Mouse (Mus musculus) lung, postnatal 4 days (tissue): ENCODE data around the gene 4921511M17Rik.
"Not testable (repeated sequence)": the region's sequence is repeated elsewhere in the genome, so short reads cannot be mapped to it uniquely, and the experiment has no call there.

Experiments used
- DNase-seq, 2 experiments: peaks; one replicate each; pipeline ENCODE4 v3.0.0; 2021

Gene 4921511M17Rik

DNA sequence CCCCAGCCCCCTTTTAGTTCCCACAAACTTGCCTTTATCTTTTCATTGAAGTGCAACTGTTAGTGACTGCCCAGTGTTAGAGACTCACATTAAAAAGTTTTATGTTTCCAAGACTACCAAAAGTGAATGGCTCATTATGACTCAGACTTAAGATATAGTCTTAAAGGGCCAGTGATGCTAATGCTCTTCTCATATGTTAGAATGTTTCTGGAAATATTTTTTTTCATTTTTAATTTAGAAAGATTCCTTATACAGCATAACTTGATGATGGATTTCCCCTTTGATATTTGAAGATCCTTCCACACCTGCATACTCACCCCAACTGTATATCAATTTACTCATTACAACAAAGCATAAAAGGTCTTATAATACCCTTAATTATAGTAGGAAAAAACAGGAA, at the start of gene 4921511M17Rik:
Gene 4921511M17Rik (minus strand): TSS at position 101 of the 400 bp plus-strand sequence.
- not testable (repeated sequence) for DNase-seq

DNA sequence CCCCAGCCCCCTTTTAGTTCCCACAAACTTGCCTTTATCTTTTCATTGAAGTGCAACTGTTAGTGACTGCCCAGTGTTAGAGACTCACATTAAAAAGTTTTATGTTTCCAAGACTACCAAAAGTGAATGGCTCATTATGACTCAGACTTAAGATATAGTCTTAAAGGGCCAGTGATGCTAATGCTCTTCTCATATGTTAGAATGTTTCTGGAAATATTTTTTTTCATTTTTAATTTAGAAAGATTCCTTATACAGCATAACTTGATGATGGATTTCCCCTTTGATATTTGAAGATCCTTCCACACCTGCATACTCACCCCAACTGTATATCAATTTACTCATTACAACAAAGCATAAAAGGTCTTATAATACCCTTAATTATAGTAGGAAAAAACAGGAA, 21.3 kb upstream of the 4921511M17Rik start, which contains the start of gene Gm10057:
Gene Gm10057 (minus strand): TSS at position 101 of the 400 bp plus-strand sequence.
- DNase-seq, result not testable (repeated sequence)

DNA sequence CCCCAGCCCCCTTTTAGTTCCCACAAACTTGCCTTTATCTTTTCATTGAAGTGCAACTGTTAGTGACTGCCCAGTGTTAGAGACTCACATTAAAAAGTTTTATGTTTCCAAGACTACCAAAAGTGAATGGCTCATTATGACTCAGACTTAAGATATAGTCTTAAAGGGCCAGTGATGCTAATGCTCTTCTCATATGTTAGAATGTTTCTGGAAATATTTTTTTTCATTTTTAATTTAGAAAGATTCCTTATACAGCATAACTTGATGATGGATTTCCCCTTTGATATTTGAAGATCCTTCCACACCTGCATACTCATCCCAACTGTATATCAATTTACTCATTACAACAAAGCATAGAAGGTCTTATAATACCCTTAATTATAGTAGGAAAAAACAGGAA, 21.1 kb downstream of the 4921511M17Rik start, which contains the start of gene Samt1:
Gene Samt1 (minus strand): TSS at position 101 of the 400 bp plus-strand sequence.
- not testable (repeated sequence) for DNase-seq

GRCm38 (mm10) chrX:153976914-153977313, 56.7 kb downstream of the 4921511M17Rik start:
- DNase-seq, result not testable (repeated sequence)

DNA sequence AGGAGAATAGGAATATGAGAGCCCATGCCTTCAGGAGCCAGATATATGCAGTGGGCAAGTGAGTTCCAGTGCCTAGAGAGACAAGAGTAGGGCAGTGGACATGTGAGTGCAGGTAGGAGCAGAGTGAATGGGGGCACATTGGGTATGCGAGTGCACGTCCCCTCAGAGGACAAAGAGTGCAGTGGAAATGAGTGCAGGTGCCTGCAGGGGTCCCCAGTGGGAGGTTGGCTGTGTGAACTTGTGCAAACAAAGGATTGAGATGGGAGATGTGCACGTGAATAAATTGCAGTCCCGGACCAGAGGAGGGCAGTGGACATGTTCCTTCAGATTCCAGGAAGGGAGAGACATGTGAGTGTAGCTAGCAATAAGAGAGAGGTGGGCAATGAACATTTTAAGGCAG, 57.2 kb downstream of the 4921511M17Rik start:
- not testable (repeated sequence) for DNase-seq

GRCm38 (mm10) chrX:153974450-153974849, 59.2 kb downstream of the 4921511M17Rik start:
- DNase-seq, result no peak
